Mouse (Mus musculus) liver, postnatal 0 days (tissue): Measurements from ENCODE around the gene Rpl4.

Experiments
- CTCF ChIP-seq: sonication (generic); IDR thresholded peaks from 2 replicates; pipeline ENCODE4 v1.5.1; 2016; ENCODE audit warnings: antibody characterized with exemption, low read depth
- EP300 ChIP-seq: IDR thresholded peaks from 2 replicates; pipeline ENCODE4 v1.6.1; 2016; ENCODE audit warnings: antibody characterized with exemption, low read depth, mild to moderate bottlenecking

DNA sequence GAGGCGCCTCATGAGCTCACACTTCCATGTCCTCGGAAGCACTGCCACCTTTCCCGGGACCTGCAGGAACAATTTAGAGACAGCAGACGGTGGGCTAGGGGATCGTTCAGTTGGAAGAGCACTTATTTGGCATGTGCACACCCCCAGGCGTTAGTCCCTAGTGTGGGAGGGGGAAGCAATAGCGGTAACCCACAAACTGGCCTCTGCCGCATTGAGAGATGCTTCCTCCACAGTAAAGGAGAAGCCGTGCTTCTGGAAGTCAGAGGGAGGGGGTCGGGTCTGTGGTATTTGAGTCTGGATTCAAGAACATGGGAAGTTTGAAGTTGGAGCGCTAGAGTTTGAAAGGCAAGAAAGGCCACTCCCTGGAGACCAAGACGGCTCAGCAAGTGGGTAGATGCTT lies 47.1 kb upstream of the Rpl4 start:
- TF ChIP-seq EP300 (no peak), CTCF (no peak)
